Mouse (Mus musculus) midbrain, embryonic 10.5 days (tissue): ENCODE results near the gene Olfr870. TPM values are rescaled to one million over a fixed set of nuclear protein-coding genes. Genes with fewer than 3 reads are reported as not detected.
"Not testable (repeated sequence)": the region's sequence is repeated elsewhere in the genome, so short reads cannot be mapped to it uniquely, and the experiment has no call there.

Experiments used
- DNase-seq: peaks from one replicate; pipeline ENCODE4 v3.0.0-alpha.2; 2017; ENCODE audit warnings: low spot score
- H3K27ac ChIP-seq: fragments of 300-500 bp; sonication (generic); replicated peaks from 2 replicates; pipeline ENCODE4 v1.5.1; 2016; ENCODE audit warnings: mild to moderate bottlenecking
- H3K27me3 ChIP-seq: fragments of 300-500 bp; sonication (generic); 2 replicates; pipeline ENCODE4 v1.6.1; 2016; ENCODE audit warnings: low read depth, mild to moderate bottlenecking; ENCODE audit not compliant: poor library complexity, severe bottlenecking
- H3K36me3 ChIP-seq: fragments of 300-500 bp; sonication (generic); 2 replicates; pipeline ENCODE4 v1.6.1; 2016; ENCODE audit warnings: mild to moderate bottlenecking, moderate library complexity
- H3K4me1 ChIP-seq: fragments of 300-500 bp; sonication (generic); 2 replicates; pipeline ENCODE4 v1.6.1; 2016
- H3K4me3 ChIP-seq: fragments of 300-500 bp; sonication (generic); 2 replicates; pipeline ENCODE4 v1.5.1; 2016; ENCODE audit warnings: mild to moderate bottlenecking, moderate library complexity
- H3K9me3 ChIP-seq: fragments of 300-500 bp; sonication (generic); replicated peaks from 2 replicates; pipeline ENCODE4 v1.6.1; 2016; ENCODE audit warnings: mild to moderate bottlenecking
- WGBS: fragments of 180-500 bp; shearing (Covaris S2); methylation state at CpG from one replicate; pipeline ENCODE4 v1.1.7; 2016; 5-methylcytosine and 5-hydroxymethylcytosine counted together
- polyA plus RNA-seq: library from polyadenylated mRNA; unstranded; fragments of >200 nt; fragmentation: Nextera tagmentation; extraction: Ambion mirVana; gene quantifications from 2 replicates; pipeline ENCODE4 v1.2.1, GENCODE M21; 2016

The Olfr870 gene
- not detected in 2 replicates for polyA plus RNA-seq

DNA sequence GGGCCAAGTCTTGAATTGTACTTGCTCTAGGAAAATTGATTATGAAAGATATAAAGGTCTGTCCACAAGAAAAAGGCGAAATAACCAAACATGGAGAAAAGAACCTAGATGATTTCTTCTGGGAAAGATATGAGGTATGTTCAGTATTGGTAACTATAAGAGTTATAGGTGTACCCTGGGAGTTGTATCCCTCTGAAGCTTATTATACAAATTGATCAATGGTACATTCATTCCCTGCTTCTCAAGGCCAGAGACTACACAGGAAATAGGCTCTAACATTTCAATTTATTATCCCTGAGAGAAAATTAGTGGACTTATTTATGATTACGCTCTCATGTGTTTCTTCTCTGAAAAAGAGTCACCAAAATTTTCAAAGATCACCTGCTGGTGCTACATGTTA is at the start of gene Olfr870:
Olfr870 (minus strand) TSS at position 101 of the 400 bp plus-strand sequence.
- no peak for DNase-seq

GRCm38 (mm10) chr9:20211907-20212306 is 38.0 kb upstream of the Olfr870 start, which contains the start of gene Olfr871:
Gene Olfr871 (plus strand): TSS chr9:20212207.
- no peak within 1 kb of the TSS for H3K27ac ChIP-seq
- no peaks in the 10 kb centered on the region for H3K36me3 ChIP-seq
- H3K4me3 ChIP-seq, result no peak within 1 kb of the TSS
- DNase-seq, result no peak
- no peaks in the 10 kb centered on the region for H3K4me1 ChIP-seq
- H3K27me3 ChIP-seq, result no peaks in the 10 kb centered on the region
- H3K9me3 ChIP-seq, result peaks cover 25% of the 10 kb centered on the region

More for the DNA sequence above, at the start of gene Olfr870:
- WGBS, result 76% methylated on average over 2 of the region's 2 CpGs
- no peaks in the 10 kb centered on the region for H3K36me3 ChIP-seq
- H3K9me3 ChIP-seq, result peaks cover 42% of the 10 kb centered on the region
- no peaks in the 10 kb centered on the region for H3K4me1 ChIP-seq
- H3K27me3 ChIP-seq, result no peaks in the 10 kb centered on the region
- no peak within 1 kb of the TSS for H3K4me3 ChIP-seq
- no peak within 1 kb of the TSS for H3K27ac ChIP-seq

GRCm38 (mm10) chr9:20211477-20211876 is 37.6 kb upstream of the Olfr870 start:
- Histone ChIP-seq H3K27me3 (no peaks in the 10 kb centered on the region), H3K4me3 (no peak overlapping the region), H3K36me3 (no peaks in the 10 kb centered on the region), H3K9me3 (peaks cover 23% of the 10 kb centered on the region), H3K27ac (no peak overlapping the region), H3K4me1 (no peaks in the 10 kb centered on the region)
- DNase-seq, result no peak
- 78% methylated on average over 2 of the region's 2 CpGs for WGBS

- Histone ChIP-seq H3K27me3 (no peaks in the 10 kb centered on the region), H3K4me3 (no peak overlapping the region), H3K4me1 (no peaks in the 10 kb centered on the region), H3K36me3 (no peaks in the 10 kb centered on the region), H3K27ac (no peak overlapping the region), H3K9me3 (peaks cover 17% of the 10 kb centered on the region)
- WGBS, result 67% methylated on average over 1 of the region's 1 CpGs
- DNase-seq, result no peak
These were observed 37.0 kb upstream of the Olfr870 start for GRCm38 (mm10) chr9:20210812-20211211.

GRCm38 (mm10) chr9:20203413-20203984 is 29.6 kb upstream of the Olfr870 start:
- H3K4me3 ChIP-seq, H3K4me1 ChIP-seq, H3K27ac ChIP-seq, DNase-seq, H3K27me3 ChIP-seq, H3K36me3 ChIP-seq: not testable (repeated sequence)
- 89% methylated on average over 7 of the region's 7 CpGs for WGBS
- H3K9me3 ChIP-seq, result peaks cover 42% of the 10 kb centered on the region

GRCm38 (mm10) chr9:20202131-20202530 is 28.3 kb upstream of the Olfr870 start:
- H3K4me1 ChIP-seq, result no peaks in the 10 kb centered on the region
- H3K27me3 ChIP-seq, result no peaks in the 10 kb centered on the region
- 71% methylated on average over 1 of the region's 1 CpGs for WGBS
- H3K27ac ChIP-seq, result no peak overlapping the region
- H3K9me3 ChIP-seq, result peaks cover 43% of the 10 kb centered on the region
- no peak overlapping the region for H3K4me3 ChIP-seq
- no peak for DNase-seq
- H3K36me3 ChIP-seq, result no peaks in the 10 kb centered on the region

DNA sequence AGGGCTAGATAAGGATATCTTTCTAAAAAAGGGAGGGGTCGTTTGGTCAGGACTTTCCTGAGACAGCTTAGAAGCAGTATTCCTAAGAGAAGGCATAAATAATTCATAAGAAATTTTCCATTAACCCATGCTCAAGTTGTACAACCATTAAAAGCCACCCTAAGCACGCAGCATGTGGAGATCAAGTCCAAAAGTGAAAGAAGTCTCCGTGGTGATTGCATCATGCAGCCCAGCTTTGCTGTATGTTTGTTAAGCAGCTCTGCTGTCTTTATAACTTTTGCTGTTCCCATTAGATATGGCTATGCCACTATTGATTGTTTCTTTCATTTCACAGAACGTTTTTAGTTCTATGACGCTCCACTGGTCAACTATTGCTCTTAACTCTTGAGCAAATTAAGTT is 5.6 kb upstream of the Olfr870 start:
- WGBS, result 74% methylated on average over 5 of the region's 5 CpGs
- H3K36me3 ChIP-seq, result no peaks in the 10 kb centered on the region
- H3K4me3 ChIP-seq, result no peak overlapping the region
- no peaks in the 10 kb centered on the region for H3K4me1 ChIP-seq
- DNase-seq, result no peak
- no peaks in the 10 kb centered on the region for H3K27me3 ChIP-seq
- no peak overlapping the region for H3K27ac ChIP-seq
- peaks cover 59% of the 10 kb centered on the region for H3K9me3 ChIP-seq

GRCm38 (mm10) chr9:20149706-20150105 is 24.2 kb downstream of the Olfr870 start:
- Histone ChIP-seq H3K27ac (no peak overlapping the region), H3K9me3 (peaks cover 65% of the 10 kb centered on the region), H3K27me3 (no peaks in the 10 kb centered on the region), H3K4me1 (no peaks in the 10 kb centered on the region), H3K4me3 (no peak overlapping the region), H3K36me3 (no peaks in the 10 kb centered on the region)
- DNase-seq, result no peak
- WGBS, result 89% methylated on average over 3 of the region's 3 CpGs

GRCm38 (mm10) chr9:20128709-20129108 is 45.1 kb downstream of the Olfr870 start, which contains the start of gene Olfr869:
Gene Olfr869 (plus strand): TSS chr9:20129009.
- H3K9me3 ChIP-seq, result peaks cover 8% of the 10 kb centered on the region
- no peaks in the 10 kb centered on the region for H3K36me3 ChIP-seq
- WGBS, result 84% methylated on average over 2 of the region's 2 CpGs
- no peaks in the 10 kb centered on the region for H3K27me3 ChIP-seq
- H3K4me1 ChIP-seq, result no peaks in the 10 kb centered on the region
- H3K27ac ChIP-seq, result no peak within 1 kb of the TSS
- no peak within 1 kb of the TSS for H3K4me3 ChIP-seq
- DNase-seq, result no peak

Other genes starting within 250 kb of the Olfr870 start
- gene Olfr866, start 146.0 kb downstream of the Olfr870 start, polyA plus RNA-seq, result not detected in 2 replicates
- gene Olfr867, start 116.5 kb downstream of the Olfr870 start, polyA plus RNA-seq, result not detected in 2 replicates
- not detected in 2 replicates for gene Olfr868, start 75.4 kb downstream of the Olfr870 start, polyA plus RNA-seq
- not detected in 2 replicates for gene Olfr869, start 45.0 kb downstream of the Olfr870 start, polyA plus RNA-seq
- not detected in 2 replicates for gene Olfr871, start 38.1 kb upstream of the Olfr870 start, polyA plus RNA-seq
- gene Olfr872, start 63.1 kb upstream of the Olfr870 start, polyA plus RNA-seq, result not detected in 2 replicates
- gene Olfr39, start 108.3 kb upstream of the Olfr870 start, polyA plus RNA-seq, result not detected in 2 replicates
- gene Olfr873, start 124.5 kb upstream of the Olfr870 start, polyA plus RNA-seq, result not detected in 2 replicates
- not detected in 2 replicates for gene Olfr18, start 162.0 kb upstream of the Olfr870 start, polyA plus RNA-seq
- 29.1 and 32.1 TPM in 2 replicates for gene Zfp560, start 211.1 kb upstream of the Olfr870 start, polyA plus RNA-seq